Mouse (Mus musculus): ENCODE results near the gene Gm26657.

Gene Gm26657

DNA sequence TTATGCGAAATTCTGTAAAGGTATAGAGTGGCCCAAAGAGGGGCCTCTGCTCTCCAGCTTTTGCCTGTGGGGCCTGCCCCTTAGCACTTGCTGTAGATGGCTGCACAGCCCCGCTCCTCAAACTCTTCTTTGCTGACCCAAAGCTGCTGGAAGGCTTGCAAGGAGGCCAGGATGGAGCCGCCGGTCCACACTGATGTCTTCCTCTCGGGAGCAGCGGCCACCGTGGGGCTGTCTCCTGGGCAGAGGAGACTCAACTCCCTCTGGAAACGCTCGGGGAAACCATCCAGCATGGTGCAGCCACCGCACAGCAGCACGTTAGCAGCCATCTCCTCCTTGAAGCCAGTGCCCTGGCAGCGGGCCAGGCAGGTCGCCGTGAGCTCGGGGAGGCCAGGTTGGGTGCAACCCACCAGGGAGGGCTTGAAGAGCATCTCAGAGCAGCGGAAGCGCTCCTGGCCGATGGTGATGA, at the start of gene Gm26657:
Gene Gm26657 (plus strand): TSS at position 51 of the 466 bp plus-strand sequence.
- no peak for DNase-seq (ENCODE audit: low spot score in 2 of 2)

DNA sequence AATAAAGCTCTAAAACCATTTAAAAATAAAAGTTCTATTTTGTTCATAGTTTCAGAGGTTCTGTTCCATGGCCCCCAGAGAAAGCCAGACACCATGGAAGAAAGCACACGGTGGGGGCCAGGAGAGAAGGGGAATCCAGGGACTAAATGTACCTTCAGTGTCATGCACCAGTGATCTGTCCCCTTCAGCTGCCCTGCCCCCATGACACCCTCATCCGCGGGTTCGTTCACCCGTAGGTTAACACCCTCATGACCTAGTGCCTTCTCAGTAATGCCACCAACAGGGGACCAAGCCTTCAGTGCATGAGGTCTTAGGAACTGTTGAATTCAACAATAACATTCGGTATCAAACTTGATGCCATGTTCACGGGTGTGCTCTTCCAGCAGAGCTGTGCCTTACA, 43.5 kb upstream of the Gm26657 start:
- DNase-seq (ENCODE audit: low spot score in 2 of 2) = no peak

DNA sequence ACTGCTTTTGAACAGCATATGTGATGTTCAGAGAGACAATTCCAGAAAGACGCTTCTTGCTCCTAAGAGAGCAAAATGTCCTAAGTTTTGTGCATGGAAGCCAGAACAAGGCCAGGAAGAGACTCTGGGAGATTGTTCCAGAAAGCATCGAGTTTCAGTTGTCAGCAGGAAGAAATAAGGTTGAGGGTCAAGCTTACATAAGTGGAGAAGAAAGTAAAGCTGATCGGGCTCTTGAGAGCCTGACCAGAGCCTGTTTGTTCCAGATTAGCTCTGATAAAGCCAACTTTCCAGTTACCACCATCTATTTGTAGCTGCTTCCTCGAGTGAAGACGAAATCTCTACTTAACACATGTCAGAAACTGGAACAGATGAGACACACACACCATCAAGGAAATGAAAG, 41.2 kb upstream of the Gm26657 start:
- DNase-seq (ENCODE audit: low spot score in 2 of 2) = no peak

DNA sequence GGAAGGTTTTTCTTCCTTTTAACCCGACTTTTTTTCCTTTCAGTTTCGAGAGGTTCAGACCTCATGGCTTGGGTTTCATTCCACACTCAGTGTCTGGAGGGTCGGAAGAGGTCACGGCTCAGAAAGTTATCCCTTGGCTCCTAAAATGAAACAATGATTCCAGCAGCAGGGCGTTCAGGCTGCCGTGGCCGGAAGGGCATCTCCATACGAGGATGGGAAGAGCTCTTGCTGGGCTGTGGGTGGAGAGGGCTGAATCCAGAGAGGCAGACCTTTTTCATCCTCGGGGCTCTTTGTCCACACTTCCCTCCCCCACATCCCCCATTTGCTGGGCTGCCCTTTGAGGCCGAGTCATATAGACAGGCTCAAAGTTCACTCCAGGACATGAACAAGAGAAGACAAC, 37.6 kb upstream of the Gm26657 start:
- DNase-seq (ENCODE audit: low spot score in 2 of 2) = no peak

DNA sequence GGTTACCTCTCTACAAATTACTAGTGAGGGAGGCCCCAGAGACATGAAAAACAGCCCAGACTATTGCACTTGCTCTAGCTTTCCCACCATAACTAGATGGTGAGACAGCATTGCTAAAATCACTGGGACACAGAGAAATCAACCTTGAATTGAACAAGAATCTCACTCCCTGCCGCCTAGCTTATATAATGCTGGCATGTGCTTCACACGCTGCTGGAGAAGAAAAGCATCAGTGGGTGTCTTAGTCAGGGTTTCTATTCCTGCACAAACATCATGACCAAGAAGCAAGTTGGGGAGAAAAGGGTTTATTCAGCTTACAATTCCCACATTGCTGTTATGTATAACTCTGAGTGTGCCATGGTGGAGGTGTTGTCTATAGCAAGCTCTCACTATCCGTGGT, 26.7 kb upstream of the Gm26657 start:
- DNase-seq (ENCODE audit: low spot score in 2 of 2) = no peak

DNA sequence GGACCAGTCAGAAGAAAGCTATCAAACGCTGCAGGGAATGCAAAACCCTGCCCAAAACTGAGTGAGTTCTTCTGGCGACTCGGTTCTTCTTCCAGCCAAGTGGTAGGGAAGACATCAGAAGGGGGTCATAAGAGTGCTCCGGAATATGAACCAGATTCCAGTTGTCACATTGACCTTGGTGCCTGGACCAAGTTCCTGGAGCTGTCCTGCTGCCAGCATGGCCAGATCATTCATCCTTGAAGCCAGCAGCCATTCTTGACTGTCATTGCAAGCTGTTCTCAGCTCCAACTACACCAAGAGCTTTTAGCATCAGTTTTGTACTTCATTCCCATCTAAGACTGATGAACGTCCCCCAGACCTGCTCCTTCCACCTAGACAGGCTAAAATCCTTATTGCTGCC, 23.1 kb upstream of the Gm26657 start:
- DNase-seq (ENCODE audit: low spot score in 2 of 2) = no peak

DNA sequence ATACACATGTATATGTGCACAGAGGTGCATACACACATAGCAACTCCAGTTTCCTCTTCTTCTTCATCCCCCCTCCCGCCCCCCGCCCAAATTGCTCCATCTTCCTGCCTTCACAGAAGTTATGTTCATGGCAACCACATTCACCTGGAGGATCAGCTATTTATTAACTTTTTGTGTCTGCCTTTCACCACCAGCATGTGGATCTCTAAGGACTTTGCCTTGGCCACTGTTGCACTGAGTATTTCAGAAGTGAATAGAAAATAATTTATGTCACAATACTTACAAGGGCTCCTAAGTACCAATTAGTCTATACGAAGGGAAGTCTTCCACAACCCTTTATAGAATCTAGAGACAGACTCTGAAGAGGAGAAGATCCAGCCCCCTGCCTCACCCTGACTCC, 21.9 kb upstream of the Gm26657 start:
- DNase-seq (ENCODE audit: low spot score in 2 of 2) = no peak

DNA sequence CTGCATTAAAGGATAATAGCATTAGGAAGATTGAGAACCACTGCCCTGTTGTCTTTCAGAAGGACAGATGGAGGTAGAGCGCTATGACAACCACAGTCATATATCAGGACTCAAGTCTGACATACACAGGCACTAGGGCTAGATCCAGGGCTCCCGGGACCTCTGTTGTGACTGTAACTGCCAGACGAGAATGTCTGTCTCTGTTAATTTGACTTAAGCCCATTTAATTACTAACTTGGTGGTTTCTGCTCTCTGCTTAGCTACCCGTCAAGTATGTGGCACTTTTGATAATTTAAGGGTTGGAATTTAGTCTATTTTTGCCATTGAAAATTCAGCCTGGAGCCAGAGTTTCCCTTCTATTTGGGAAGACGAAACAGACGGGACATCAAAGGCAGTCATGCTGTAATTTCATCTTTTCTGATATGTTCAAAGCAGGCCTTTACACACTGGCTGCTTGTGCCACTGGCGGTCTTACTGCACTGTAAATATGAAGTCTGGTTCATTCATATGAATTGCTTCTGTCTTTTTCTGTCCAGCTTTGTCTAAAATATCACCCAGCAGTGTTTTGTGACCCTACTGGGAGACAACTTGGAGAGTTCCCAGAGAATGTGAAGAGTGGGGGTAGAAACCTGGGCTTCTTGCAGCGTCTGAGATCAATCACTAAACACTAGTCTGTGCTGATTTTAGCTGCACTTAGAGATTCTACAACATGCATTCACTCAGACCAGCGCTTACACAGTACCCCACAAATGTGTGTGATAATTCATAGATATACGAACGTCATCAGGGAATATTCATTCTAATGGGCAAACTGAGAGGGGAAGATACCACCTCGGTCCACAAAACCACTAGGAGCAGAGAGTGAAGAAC, 21.1 kb upstream of the Gm26657 start:
- no peak for DNase-seq (ENCODE audit: low spot score in 2 of 2)

DNA sequence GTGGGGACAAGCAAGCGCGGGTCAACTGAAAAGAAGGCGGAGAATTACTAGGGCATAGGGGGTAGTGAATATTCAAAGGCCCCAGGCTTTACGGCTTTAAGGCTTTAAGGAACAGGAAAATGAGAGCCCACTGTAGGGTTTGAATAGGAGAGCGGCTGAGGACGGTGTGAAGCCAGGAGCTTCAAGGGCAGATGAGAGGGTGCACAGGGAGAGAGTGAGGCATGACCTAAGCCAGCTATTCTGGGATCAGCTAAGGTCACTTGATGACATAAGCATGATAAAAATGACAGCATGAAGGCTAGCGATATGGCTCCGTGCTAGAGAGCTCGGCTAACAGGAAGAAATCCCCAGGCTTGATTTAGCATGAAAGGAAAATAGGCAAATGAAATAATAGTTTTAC, 20.4 kb upstream of the Gm26657 start:
- DNase-seq (ENCODE audit: low spot score in 2 of 2) = no peak

DNA sequence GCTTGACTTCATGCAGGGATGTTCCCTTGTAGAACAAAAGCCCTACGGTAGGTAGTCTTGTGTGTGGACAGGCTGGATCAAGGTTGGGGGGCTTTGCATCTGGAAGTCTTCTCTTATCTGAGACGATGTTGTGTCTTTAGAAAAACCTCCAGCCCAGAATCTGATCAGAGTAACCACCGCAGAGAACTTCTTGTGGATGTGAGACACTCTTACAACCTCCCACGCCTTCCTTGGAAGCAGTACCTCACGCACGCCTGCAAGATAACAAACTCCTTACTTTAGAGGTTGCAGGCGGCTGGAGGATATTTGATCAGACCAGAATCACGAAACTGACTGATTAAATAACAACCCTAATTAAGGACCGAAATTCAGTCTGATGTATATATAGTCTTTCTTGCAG, 19.5 kb upstream of the Gm26657 start:
- no peak for DNase-seq (ENCODE audit: low spot score in 2 of 2)

DNA sequence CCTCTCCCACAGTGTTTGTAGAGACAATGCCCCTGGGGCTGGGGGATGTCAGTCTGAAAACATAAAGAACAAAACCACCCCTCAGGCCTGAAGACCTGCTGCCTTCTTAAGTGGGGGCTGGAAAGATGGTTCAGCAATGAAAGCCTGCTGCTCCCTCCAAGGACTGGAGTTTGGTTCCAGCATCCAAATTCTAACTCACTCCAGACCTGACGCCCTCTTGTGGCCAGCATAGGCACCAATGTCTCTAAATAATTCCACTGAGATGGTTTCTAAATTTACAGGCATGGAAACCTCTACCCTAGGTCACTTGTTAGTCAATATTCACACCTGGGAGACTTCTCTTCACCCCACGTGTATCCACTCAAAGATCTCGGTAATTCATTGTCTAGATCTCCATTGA, 18.4 kb upstream of the Gm26657 start:
- DNase-seq (ENCODE audit: low spot score in 2 of 2) = no peak

DNA sequence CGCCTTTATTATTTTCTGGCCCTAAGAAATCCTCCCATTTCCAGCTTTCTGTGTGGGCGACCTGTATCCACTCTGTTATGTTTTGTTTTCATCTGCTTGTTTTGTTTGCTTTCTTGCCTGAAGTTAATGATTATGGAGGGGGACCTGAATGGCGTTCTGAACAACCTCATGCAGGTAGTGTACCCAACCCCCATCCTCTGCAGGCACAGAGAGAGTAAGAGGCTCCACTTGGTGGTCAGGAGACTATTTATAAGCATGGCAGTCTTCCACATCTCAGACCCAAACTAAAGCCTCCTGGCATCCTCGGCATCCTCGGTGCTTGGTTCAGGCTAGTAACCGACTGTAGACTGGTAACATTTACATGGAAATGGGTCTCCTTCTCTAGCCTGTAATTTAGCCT, 17.5 kb upstream of the Gm26657 start:
- DNase-seq (ENCODE audit: low spot score in 2 of 2) = no peak

DNA sequence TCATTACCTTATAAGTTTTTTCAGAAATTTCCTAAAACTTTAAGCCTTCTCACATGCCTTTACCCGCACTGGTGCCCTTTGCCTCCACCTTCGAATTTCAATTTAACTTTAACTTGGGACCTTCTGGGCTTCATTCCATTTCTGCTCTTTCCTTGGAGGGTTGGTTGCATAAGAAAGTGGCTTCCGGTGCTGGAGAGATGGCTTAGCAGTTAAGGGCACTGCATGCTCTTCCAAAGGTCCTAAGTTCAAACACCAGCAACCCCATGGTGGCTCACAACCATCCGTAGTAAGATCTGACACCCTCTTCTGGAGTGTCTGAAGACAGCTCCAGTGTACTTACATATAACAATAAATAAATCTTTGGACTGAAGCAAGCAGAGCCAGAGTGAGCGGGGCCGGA, 16.6 kb upstream of the Gm26657 start:
- peak in 1 of 2 experiments; percentile 3 for DNase-seq (ENCODE audit: low spot score in 2 of 2)

DNA sequence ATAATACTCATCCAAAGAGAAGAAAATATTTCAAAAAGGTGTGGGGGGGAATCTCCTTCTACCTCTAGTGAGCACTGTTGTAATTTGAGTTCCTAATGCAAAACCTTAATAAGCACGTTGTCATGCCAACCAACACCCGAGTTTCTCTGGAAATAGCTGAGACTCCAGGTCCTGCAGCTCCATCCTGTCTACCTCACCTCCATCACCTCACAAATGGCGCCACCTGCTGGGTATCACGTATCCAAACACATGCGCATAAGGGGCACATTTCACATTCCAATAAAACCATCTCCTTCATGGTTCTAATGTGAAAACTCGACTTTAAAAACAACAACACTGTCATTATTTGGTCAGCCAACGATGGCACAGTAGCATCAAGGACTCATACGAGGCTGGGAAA, 14.0 kb upstream of the Gm26657 start:
- DNase-seq (ENCODE audit: low spot score in 2 of 2) = peak in 1 of 2 experiments; percentile 3

DNA sequence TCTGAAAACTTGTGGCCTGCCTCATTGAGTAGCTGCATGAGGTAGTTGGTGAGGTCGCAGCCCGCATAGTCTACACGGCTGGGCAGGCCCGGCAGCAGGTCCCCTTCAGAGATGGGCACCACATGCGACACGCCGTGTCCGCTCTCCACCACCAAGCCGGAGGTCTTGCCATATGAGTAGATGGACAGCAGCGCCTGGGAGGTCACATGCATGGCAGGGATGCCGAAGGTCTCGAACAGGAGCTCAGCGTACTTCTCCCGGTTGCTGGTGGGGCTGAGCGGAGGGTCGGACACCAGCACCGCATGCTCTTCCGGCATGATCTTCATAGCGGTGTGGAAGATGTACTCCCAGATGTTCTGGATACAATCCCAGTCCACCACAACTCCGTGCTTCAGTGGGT, 741 bp downstream of the Gm26657 start:
- DNase-seq (ENCODE audit: low spot score in 2 of 2) = no peak

DNA sequence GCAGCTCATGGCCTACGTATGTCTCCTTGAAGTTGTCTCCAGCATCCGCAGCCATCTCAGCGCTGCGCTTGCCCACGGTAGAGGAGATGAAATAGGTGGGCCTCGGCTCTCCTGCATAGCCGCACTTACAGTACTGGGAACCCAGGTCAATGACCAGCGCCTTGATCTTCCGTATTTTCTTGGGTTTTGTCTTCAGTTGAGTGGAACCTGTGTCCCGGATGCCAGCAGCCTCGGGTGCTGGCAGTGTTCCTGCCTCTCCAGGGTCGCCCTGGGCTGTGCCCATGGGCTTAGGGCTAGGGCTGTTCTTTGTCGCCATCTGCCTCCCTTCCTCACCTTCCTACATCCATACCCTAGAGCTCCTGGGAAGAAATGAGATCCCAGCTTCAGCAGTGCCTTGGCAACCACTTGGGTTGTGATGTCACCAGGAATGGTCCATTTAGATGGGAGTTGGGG, 1.2 kb downstream of the Gm26657 start, which contains the start of gene Actl7b:
Gene Actl7b (minus strand): TSS at position 403 of the 453 bp plus-strand sequence.
- no peak for DNase-seq (ENCODE audit: low spot score in 2 of 2)

DNA sequence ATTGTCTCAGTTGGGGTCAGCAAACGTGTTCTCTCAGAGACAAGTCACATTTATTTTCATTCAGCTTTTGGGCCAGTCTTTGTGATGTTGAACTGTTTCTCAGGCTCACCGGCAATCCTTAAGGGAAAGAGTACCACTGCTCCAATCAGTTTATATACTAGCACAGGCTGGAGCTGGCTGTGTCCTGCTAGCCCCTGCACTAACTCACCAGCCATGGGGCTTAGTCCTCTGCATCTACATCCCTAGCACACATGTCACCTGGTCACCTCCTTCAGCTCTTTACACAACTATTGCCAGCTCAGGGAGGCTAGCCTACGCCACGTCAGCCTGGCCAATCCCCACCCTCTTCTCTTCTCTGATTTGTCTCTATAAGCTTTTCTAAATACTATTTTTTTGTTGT, 2.8 kb downstream of the Gm26657 start:
- DNase-seq (ENCODE audit: low spot score in 2 of 2) = no peak

DNA sequence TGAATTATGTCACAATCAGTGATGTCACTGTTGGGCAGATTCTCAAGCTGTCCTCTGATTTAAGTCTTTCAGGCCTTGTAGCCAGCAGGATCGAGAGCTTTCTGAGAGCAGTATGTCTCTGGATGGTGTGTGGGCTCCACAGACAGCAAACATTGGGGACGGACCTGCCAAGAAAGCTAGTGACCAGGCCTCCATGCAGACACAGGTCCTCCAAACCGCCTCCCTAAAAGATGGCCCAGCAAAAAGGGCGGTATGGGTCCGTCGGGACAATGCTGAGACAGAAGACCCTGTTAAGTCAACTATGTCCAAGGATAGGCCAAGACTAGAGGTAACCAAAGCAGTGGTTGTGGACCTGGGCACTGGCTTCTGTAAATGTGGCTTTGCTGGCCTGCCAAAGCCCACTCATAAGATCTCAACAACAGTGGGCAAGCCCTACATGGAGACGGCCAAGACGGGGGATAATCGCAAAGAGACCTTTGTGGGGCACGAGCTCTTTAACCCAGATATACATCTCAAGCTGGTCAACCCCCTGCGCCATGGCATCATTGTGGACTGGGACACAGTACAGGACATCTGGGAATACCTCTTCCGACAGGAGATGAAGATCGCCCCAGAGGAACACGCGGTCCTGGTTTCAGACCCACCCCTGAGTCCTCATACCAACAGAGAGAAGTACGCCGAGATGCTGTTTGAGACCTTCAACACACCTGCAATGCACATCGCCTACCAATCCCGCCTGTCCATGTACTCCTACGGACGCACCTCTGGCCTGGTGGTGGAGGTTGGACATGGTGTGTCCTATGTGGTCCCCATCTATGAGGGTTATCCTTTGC, 3.7 kb downstream of the Gm26657 start, which contains the start of gene Actl7a:
Gene Actl7a (plus strand): TSS at position 51 of the 833 bp plus-strand sequence.
- DNase-seq (ENCODE audit: low spot score in 2 of 2) = no peak

DNA sequence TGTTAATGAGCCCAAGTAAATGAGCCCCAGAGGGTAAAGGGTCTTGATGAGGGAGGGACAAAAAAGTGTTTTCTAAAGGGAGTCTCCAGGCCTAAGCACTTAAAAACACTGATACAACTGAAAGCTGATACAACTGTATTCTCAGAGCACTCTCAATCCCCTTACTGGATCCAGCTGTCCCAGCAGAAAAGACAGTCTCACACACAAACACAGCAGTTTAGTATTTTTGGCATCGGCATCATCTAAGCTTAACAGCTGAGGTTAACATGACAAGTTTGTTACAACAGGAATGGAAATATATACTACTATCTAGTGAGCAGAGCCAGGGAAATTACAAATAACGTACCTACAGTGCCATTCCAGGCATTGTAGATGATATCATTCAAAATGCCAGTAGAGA, 6.5 kb downstream of the Gm26657 start:
- no peak for DNase-seq (ENCODE audit: low spot score in 2 of 2)

DNA sequence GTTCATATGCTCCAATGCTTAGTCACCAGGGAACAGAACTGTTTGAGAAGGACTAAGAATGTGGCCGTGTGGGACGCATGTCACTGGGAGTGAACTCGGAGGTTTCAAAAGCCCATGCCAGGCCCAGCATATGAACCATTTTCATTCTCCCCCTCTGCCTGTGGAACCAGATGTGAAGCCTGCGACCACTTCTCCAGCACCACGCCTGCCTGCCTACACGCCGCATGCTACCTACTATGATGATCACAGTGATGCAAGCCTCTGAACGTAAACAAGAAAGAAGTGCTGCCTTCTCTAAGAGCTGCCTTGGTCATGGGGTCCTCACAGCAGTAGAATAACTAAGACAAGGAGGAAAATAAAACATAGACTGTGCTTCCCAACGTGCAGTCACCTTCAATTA, 7.6 kb downstream of the Gm26657 start:
- no peak for DNase-seq (ENCODE audit: low spot score in 2 of 2)

DNA sequence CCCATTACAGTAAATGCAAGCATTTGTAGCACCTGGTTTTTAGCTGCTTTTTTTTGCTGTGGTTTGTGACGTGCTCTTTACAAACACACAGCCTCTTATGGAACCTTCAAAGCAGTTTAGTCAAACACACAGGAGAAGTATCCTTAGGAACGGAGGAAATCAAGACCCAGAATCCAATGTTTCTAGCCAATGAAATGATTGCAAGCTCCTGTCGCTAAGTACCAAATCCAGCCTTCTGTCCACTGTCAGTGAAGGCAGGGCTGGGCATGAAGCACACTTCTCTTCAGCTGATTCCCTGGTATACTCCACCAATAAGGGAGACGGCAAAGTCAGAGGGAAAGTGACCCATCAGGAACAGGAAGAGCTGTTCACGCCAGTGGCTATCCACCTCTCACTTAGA, 16.2 kb downstream of the Gm26657 start:
- DNase-seq (ENCODE audit: low spot score in 2 of 2) = no peak

DNA sequence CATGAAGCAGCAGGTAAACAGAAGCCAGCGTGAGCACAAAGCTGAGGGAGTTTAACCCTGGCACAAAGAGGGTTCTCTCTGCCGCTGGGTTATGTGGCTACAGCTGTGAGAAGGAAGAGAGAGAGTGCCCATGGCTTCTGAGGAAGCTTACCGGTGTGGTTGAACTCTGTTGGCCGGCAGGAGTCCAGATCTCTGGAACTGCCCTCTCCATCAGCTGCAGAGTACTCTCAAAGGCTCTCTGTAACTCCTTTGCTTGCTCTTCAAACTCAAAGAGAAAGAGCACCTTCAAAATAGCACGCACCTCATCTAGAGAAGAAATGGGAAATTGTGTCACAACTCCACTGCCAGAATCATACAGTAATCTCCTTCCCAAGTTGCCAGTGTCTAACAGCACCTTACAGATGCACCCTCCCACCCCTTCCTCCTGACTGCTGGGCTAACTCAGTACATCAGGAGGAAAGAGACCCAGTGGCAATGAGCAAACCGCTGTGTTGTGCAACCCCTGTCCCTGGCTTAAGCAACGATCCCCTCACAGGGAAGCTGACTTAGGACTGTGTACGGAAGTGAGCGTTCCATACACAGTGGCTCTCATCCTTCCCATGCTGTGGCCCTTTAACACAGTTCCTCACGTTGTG, 17.2 kb downstream of the Gm26657 start:
- no peak for DNase-seq (ENCODE audit: low spot score in 2 of 2)

All from frontal cortex, postnatal 25 days (tissue).